Mouse (Mus musculus) cerebellum, adult 9-10 months (tissue): Measurements from ENCODE around the gene Itpr2.

Experiments
- DNase-seq: peaks from one replicate; pipeline ENCODE4 v3.0.0; 2022

Gene Itpr2

GRCm38 (mm10) chr6:146302574-146303130 is 199.4 kb downstream of the Itpr2 start:
- DNase-seq = no peak

DNA sequence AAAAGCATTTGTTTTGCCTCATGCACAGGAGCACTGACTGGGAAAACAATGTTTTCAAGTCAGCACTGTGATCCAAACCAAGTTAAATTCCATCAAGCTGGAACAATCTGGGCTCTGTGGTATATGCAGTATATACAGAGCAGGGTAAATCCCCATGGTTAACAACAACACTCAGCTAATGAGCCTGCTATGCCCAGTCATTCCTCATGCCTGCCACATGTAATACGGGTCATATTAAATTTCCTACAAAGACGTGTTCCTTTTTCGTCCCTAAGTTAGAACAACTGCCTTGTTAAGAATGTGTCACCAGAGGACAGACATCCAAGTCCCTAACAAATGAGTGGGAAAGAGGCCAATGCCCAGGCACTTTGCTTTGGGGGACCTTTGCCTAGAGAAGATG is 199.9 kb downstream of the Itpr2 start:
- DNase-seq = no peak

DNA sequence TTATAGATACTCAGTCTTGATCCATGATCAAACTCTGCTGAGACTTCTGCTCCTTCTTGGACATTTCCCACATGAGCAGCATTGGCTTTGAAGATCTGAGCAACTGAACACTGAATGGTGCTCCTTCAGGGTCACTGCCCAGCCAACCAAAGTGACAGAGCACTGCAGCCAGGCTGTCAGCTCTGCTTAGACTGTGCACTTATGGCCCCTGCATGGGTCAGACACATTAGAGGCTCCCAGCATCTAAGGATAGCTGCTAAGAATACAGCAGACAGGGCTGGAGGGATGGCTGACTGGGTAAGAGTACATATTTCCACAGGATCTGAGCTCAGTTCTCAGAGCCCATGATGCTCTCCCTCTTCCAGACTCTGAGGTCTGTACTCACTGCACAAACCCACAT is 201.1 kb downstream of the Itpr2 start:
- no peak for DNase-seq

- DNase-seq = no peak
Observed at GRCm38 (mm10) chr6:146298712-146299111, 203.3 kb downstream of the Itpr2 start.

- DNase-seq = no peak
Observed at GRCm38 (mm10) chr6:146291036-146291435, 211.0 kb downstream of the Itpr2 start.

DNA sequence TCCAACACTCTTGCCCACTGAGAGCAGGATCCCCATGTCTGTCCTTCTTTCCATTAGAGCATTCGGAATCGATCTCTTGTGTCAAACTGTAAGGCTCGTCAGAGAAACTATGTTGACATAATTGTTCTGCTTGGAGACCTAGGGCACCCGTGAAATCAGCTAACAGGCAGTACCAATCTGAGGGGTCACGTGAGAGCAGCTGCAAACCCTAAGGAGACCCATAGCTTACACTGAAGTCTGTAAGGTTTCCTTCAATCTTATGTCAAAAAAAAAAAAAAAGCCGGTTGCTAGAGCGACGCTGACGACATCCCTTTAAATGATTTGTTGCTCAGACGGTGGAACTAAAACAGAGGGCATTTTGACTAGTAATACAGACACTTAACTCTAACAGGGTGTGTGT is 212.2 kb downstream of the Itpr2 start:
- no peak for DNase-seq

- DNase-seq = no peak
Observed at GRCm38 (mm10) chr6:146288266-146288665, 213.8 kb downstream of the Itpr2 start.

- DNase-seq = no peak
Observed at GRCm38 (mm10) chr6:146284921-146285565, 217.0 kb downstream of the Itpr2 start.

GRCm38 (mm10) chr6:146283981-146284380 is 218.0 kb downstream of the Itpr2 start:
- DNase-seq = no peak

DNA sequence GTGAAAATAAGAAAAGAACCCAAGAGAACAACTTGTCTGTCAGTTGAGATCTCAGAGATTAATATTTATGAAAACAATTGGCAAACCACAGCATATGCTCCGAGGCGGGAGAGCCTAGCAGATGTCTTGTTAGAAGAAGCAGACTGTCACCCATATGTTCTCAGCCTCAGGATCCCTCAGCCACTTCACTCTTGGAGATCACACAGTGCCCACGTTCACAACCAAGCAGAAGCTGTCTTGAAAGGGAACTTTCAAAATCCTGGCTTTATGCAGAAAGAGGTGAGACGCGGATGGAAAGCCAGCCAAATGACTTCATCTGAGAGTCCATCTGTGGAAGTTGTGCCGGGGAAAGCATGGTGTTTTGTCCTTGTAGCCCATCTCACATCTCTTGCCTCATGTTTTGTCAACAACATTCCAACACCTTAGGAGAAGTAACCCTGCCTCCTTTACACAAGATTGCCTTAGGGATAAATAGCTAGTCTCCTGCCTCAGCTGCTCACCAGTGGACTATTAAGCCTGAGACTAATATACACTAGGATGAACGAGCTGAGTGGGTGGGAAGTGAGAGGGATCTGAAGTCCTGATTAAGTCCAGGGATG is 219.9 kb downstream of the Itpr2 start:
- DNase-seq = peak; percentile 77

DNA sequence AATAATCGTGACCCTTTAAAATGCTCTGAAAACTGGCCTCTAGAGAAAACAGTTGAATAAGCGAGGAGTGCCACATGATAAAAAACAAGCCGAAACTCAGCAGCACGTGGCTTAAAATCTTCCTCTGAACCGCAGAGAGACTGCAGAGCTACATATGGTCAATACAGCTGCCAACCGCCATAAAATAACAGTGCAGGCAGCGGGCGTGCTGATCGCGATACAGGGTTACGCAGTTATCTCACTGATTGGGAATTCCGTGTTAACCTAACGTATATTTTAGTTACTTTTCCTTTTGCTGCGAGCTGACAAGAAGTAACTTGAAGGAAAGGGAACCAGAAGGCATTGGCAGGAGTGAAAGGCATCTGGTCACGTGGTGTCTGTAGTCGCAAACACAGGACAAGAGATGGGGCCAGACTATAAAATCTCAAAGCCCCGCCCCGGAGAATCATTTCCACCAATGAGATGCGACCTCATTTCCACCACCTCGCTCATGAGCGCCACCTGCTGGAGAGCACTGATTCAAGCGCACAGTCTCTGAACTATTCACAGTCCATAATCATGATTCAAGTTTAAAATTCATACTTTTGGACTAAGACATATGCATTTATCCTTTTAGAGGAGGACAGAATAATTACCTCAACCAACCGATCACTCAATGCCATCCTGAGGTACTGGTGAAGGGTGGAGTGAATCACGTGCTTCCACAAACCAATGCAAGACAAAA is 220.7 kb downstream of the Itpr2 start:
- peak; percentile 35 for DNase-seq

- DNase-seq = no peak
Observed at GRCm38 (mm10) chr6:146273256-146273655, 228.8 kb downstream of the Itpr2 start.

- peak; percentile 84 for DNase-seq
Observed at GRCm38 (mm10) chr6:146272253-146273036, 229.6 kb downstream of the Itpr2 start.

DNA sequence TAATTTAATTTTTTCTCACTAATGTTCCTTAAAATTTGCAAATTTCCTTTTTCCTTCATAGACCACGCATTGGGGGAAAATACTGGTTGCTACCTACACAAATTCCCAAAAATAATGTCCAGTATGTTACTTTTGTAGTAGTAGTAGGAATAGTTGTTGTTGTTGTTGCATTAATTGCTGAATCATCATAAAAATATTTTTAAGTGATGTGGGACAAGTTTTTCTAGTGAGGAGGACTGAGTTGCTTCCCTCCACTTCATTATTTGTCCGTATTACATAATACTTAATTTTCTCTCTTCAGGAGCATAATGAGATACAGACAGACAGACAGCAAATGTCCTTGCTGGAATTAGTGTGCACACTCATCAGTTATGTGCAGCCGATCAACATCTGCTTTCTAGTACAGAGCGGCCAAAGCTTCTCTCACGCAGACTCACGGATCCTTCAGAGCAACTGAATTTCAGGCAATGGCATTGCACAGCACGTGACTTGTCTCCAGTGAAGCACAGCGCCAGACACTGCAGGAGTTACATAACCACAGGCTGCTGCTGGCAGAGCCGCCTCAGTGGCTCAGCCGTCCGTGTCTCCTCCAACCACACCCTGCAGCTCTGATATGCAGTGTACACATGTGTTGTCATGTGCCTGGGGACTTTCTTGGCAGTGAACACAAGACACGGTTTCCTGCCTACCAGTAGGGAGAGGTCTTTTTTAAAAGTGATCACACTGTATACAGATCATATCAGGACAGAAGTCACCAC is 231.1 kb downstream of the Itpr2 start:
- peak; percentile 87 for DNase-seq

DNA sequence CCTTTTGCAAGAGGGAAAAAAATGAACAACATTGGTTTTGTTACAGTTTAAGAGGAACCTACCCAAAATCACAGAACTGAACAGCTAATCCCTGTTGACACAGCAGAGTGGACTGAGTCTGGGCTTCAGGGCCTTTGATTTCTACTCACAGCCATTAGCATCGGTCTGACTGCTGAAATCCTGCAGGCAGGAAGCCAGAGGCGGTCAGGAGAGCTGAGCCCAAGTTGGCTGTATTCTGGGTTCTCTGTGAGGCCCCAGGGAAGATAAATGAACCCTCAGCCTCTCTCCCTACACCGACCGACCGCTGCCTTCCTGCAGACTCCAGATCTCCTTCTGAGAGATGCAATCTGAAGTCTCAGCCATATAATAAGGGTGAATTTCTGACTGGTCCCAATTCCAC is 231.9 kb downstream of the Itpr2 start:
- DNase-seq = peak; percentile 23

GRCm38 (mm10) chr6:146269291-146269690 is 232.7 kb downstream of the Itpr2 start:
- no peak for DNase-seq

DNA sequence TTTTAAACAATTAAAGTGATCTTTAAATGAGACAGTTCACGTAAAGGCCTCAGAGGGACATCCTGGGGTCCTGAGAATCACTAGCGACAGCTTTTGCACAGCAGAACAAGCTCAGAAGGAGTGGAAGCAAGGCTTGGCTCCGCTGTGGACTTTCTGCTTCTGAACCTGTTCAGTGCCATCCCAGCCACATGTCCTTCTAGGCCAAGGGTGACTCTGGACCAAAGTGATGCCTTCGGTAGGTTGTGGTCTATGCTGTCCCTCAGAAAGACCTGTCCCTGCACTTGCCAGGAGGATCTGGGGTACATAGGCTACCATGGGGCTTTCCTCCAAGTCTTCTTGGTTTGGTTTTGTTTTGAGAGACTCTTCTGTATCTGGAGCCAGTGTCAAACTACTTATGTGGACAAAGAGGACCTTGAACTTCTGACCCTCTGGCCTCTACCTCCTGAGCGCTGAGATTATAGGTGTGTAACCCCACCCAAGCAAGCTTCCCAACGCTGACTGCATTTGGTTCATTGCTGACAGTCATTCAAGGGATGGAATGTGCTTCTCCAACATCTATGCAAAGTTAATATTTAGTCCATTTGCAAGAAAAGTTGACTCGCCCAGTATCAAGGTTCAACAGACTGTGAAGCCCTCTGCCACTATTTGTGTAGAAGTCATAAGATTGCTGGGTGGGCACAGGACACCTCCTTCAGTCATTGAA is 241.2 kb downstream of the Itpr2 start:
- DNase-seq = no peak

DNA sequence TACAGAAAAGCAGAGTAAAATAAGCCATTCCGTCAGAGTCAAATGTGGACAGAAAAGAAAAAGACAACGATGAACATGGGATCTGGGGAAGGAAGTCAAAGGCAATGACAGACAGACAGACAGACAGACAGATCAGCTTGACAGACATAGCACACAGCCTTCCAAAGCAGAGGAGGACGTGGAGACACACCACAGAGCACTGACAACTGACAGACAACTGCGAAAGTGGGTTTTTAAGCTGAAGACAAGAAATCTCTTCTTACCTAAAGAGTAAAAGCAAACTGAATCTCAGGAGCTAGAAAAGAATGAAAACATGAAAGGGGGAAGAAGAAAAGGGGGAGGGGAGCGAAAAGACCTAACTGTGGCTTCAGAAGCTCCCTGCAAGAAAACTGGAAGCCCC is 243.3 kb downstream of the Itpr2 start:
- DNase-seq = no peak

- no peak for DNase-seq
Observed at GRCm38 (mm10) chr6:146258261-146258660, 243.8 kb downstream of the Itpr2 start.

DNA sequence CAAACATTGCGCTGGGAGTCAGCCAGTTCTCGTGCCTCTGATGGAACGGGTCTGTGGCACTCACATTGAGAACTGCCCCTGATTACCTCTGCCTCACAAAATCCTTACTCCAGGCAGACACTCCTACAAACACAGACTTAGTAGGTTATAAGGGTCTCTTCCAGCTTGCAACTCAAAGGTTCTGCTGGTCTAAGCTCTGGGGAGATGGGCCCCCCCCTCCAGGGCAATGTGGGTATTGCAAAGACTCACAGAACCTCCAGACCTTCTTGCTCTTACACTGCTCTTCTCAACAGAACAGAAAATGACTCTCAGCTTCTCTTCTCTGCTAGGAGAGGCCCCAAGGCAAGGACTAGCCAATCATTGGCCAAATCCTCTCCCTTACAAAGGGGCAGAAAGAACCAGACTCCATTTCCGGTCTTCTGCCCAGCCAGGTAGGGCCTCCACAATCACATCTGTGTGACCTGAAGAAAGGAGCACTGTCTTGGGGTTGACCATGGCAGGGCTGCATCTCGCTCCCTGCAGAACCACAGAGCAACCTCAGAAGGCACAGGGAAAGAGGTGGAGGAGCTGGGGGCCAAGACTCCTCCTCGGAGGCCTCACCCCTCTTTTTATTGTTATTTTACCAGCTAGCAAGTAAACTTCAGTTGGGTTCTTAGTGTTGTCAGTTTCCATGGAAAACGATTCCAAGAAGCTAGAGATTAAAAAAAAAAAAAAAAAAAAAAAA is 244.9 kb downstream of the Itpr2 start:
- no peak for DNase-seq

- no peak for DNase-seq
Observed at GRCm38 (mm10) chr6:146256401-146256800, 245.6 kb downstream of the Itpr2 start.
